Mouse (Mus musculus) hindbrain, embryonic 13.5 days (tissue): ENCODE measurements around the gene Qrfp. TPM values are rescaled to one million over a fixed set of nuclear protein-coding genes. Genes with fewer than 3 reads are reported as not detected.

ENCODE experiments used
- ATAC-seq: fragments of 200-750 bp; cut with Nextera tagmentation; 2 replicates; pipeline ENCODE4 v1.8.0; 2017; ENCODE audit warnings: moderate TSS enrichment; ENCODE audit not compliant: low FRiP score
- H3K27ac ChIP-seq: fragments of 300-500 bp; sonication (generic); 2 replicates; pipeline ENCODE4 v1.5.1; 2015; ENCODE audit warnings: inconsistent platforms, mild to moderate bottlenecking, moderate library complexity
- H3K27me3 ChIP-seq: fragments of 300-500 bp; sonication (generic); 2 replicates; pipeline ENCODE4 v1.6.1; 2015; ENCODE audit warnings: mild to moderate bottlenecking, inconsistent platforms
- H3K36me3 ChIP-seq: fragments of 300-500 bp; sonication (generic); 2 replicates; pipeline ENCODE4 v1.6.1; 2015; ENCODE audit warnings: mild to moderate bottlenecking, inconsistent platforms
- H3K4me1 ChIP-seq: fragments of 300-500 bp; sonication (generic); replicated peaks from 2 replicates; pipeline ENCODE4 v1.6.1; 2015; ENCODE audit warnings: inconsistent platforms
- H3K4me2 ChIP-seq: fragments of 300-500 bp; sonication (generic); 2 replicates; pipeline ENCODE4 v1.6.1; 2015; ENCODE audit warnings: inconsistent platforms, mild to moderate bottlenecking, moderate library complexity
- H3K4me3 ChIP-seq: fragments of 300-500 bp; sonication (generic); 2 replicates; pipeline ENCODE4 v1.5.1; 2015; ENCODE audit warnings: mild to moderate bottlenecking, inconsistent platforms
- H3K9ac ChIP-seq: fragments of 300-500 bp; sonication (generic); 2 replicates; pipeline ENCODE4 v1.6.1; 2015; ENCODE audit warnings: mild to moderate bottlenecking, inconsistent platforms
- H3K9me3 ChIP-seq: fragments of 300-500 bp; sonication (generic); 2 replicates; pipeline ENCODE4 v1.6.1; 2016; ENCODE audit warnings: inconsistent platforms
- WGBS: fragments of 180-500 bp; shearing (Covaris S2); methylation state at CpG from one replicate; pipeline ENCODE4 v1.1.7; 2015; 5-methylcytosine and 5-hydroxymethylcytosine counted together
- polyA plus RNA-seq: library from polyadenylated mRNA; unstranded; fragments of >200 nt; fragmentation: Nextera tagmentation; extraction: Ambion mirVana; gene quantifications from 2 replicates; pipeline ENCODE4 v1.2.1, GENCODE M21; 2015

Gene Qrfp
- polyA plus RNA-seq, 1 experiment from 2014 or later, result not detected

- H3K4me2 ChIP-seq, result no peak overlapping the region
- H3K9me3 ChIP-seq, result no peaks in the 10 kb centered on the region
- peaks cover 44% of the 10 kb centered on the region for H3K4me1 ChIP-seq
- H3K36me3 ChIP-seq, result no peaks in the 10 kb centered on the region
- no peak overlapping the region for H3K4me3 ChIP-seq
- H3K27me3 ChIP-seq, result peaks cover 39% of the 10 kb centered on the region
- no peak for ATAC-seq
- WGBS, result 92% methylated on average over 14 of the region's 14 CpGs
- no peak overlapping the region for H3K27ac ChIP-seq
- no peak overlapping the region; the same call in 1 of the 2 replicates for H3K9ac ChIP-seq
Measured at GRCm38 (mm10) chr2:31811086-31811958, 942 bp upstream of the Qrfp start.

GRCm38 (mm10) chr2:31809358-31809740 lies 1.0 kb downstream of the Qrfp start:
- H3K9ac ChIP-seq, result no peak overlapping the region
- peaks cover 26% of the 10 kb centered on the region for H3K27me3 ChIP-seq
- H3K27ac ChIP-seq, result 0 out of 2 replicates have a peak overlapping the region, but pooled peaks have one; percentile 27
- ATAC-seq, result no peak
- H3K9me3 ChIP-seq, result no peaks in the 10 kb centered on the region
- peaks cover 57% of the 10 kb centered on the region for H3K4me1 ChIP-seq
- H3K36me3 ChIP-seq, result peaks cover 3% of the 10 kb centered on the region
- no peak overlapping the region for H3K4me3 ChIP-seq
- no peak overlapping the region for H3K4me2 ChIP-seq
- WGBS, result 42% methylated on average over 2 of the region's 2 CpGs

GRCm38 (mm10) chr2:31808410-31809357 lies 1.7 kb downstream of the Qrfp start:
- ATAC-seq, result no peak; the same call in 1 of the 2 replicates
- Histone ChIP-seq H3K4me1 (peaks cover 57% of the 10 kb centered on the region), H3K27me3 (peaks cover 19% of the 10 kb centered on the region; the same call in 1 of the 2 replicates), H3K9ac (peak overlapping the region; percentile 51; the same call in 1 of the 2 replicates), H3K36me3 (peaks cover 9% of the 10 kb centered on the region), H3K9me3 (no peaks in the 10 kb centered on the region), H3K27ac (peak overlapping the region; percentile 27), H3K4me3 (no peak overlapping the region), H3K4me2 (no peak overlapping the region)
- WGBS, result 30% methylated on average over 28 of the region's 28 CpGs

GRCm38 (mm10) chr2:31806639-31807382 lies 3.6 kb downstream of the Qrfp start:
- 0 out of 2 replicates have a peak, but pooled peaks cover 12% of the 10 kb centered on the region for H3K27me3 ChIP-seq
- 0 out of 2 replicates have a peak overlapping the region, but pooled peaks have one; percentile 9 for H3K9ac ChIP-seq
- H3K4me2 ChIP-seq, result peak overlapping the region; percentile 19; the same call in 1 of the 2 replicates
- H3K27ac ChIP-seq, result peak overlapping the region; percentile 89
- peaks cover 28% of the 10 kb centered on the region for H3K36me3 ChIP-seq
- H3K4me3 ChIP-seq, result no peak overlapping the region
- no peaks in the 10 kb centered on the region for H3K9me3 ChIP-seq
- peak; percentile 38 for ATAC-seq
- 15% methylated on average over 9 of the region's 9 CpGs for WGBS
- H3K4me1 ChIP-seq, result peaks cover 57% of the 10 kb centered on the region

GRCm38 (mm10) chr2:31803480-31803879 lies 6.9 kb downstream of the Qrfp start:
- ATAC-seq, result no peak
- 88% methylated on average over 14 of the region's 14 CpGs for WGBS
- Histone ChIP-seq H3K27me3 (no peaks in the 10 kb centered on the region), H3K4me3 (no peak overlapping the region), H3K36me3 (peaks cover 61% of the 10 kb centered on the region), H3K9ac (no peak overlapping the region), H3K27ac (no peak overlapping the region), H3K4me1 (peaks cover 35% of the 10 kb centered on the region), H3K4me2 (no peak overlapping the region), H3K9me3 (no peaks in the 10 kb centered on the region)

GRCm38 (mm10) chr2:31802811-31803210 lies 7.6 kb downstream of the Qrfp start:
- Histone ChIP-seq H3K27me3 (no peaks in the 10 kb centered on the region), H3K36me3 (peaks cover 68% of the 10 kb centered on the region), H3K9me3 (no peaks in the 10 kb centered on the region), H3K4me1 (peaks cover 28% of the 10 kb centered on the region), H3K4me3 (no peak overlapping the region), H3K9ac (no peak overlapping the region), H3K4me2 (no peak overlapping the region), H3K27ac (no peak overlapping the region)
- WGBS, result 96% methylated on average over 8 of the region's 8 CpGs
- no peak for ATAC-seq

GRCm38 (mm10) chr2:31801416-31801815 lies 9.0 kb downstream of the Qrfp start:
- no peaks in the 10 kb centered on the region for H3K27me3 ChIP-seq
- no peaks in the 10 kb centered on the region for H3K9me3 ChIP-seq
- no peak overlapping the region for H3K27ac ChIP-seq
- H3K4me1 ChIP-seq, result peaks cover 14% of the 10 kb centered on the region
- 92% methylated on average over 9 of the region's 9 CpGs for WGBS
- peaks cover 82% of the 10 kb centered on the region for H3K36me3 ChIP-seq
- no peak overlapping the region for H3K4me2 ChIP-seq
- ATAC-seq, result no peak
- H3K9ac ChIP-seq, result no peak overlapping the region
- no peak overlapping the region for H3K4me3 ChIP-seq

GRCm38 (mm10) chr2:31796943-31797342 lies 13.4 kb downstream of the Qrfp start:
- Histone ChIP-seq H3K4me2 (no peak overlapping the region), H3K4me3 (no peak overlapping the region), H3K27ac (no peak overlapping the region), H3K4me1 (no peaks in the 10 kb centered on the region; the same call in 1 of the 2 replicates), H3K9me3 (no peaks in the 10 kb centered on the region), H3K9ac (no peak overlapping the region), H3K27me3 (no peaks in the 10 kb centered on the region), H3K36me3 (peaks cover 96% of the 10 kb centered on the region)
- WGBS, result 87% methylated on average over 3 of the region's 3 CpGs
- ATAC-seq, result no peak

- WGBS, result 85% methylated on average over 6 of the region's 6 CpGs
- Histone ChIP-seq H3K36me3 (peaks cover 81% of the 10 kb centered on the region), H3K9ac (no peak overlapping the region), H3K27me3 (no peaks in the 10 kb centered on the region), H3K9me3 (no peaks in the 10 kb centered on the region), H3K4me2 (no peak overlapping the region), H3K4me1 (no peaks in the 10 kb centered on the region; the same call in 1 of the 2 replicates), H3K4me3 (no peak overlapping the region), H3K27ac (no peak overlapping the region)
- no peak for ATAC-seq
Measured at GRCm38 (mm10) chr2:31792611-31793010, 17.8 kb downstream of the Qrfp start.

GRCm38 (mm10) chr2:31791260-31791659 lies 19.1 kb downstream of the Qrfp start:
- no peak for ATAC-seq
- Histone ChIP-seq H3K27ac (peak overlapping the region; percentile 55; the same call in 1 of the 2 replicates), H3K27me3 (no peaks in the 10 kb centered on the region), H3K9me3 (no peaks in the 10 kb centered on the region), H3K4me2 (no peak overlapping the region), H3K36me3 (peaks cover 73% of the 10 kb centered on the region), H3K4me3 (no peak overlapping the region), H3K9ac (peak overlapping the region; percentile 24; the same call in 1 of the 2 replicates), H3K4me1 (no peaks in the 10 kb centered on the region; the same call in 1 of the 2 replicates)
- 88% methylated on average over 8 of the region's 8 CpGs for WGBS

GRCm38 (mm10) chr2:31790728-31791251 lies 19.6 kb downstream of the Qrfp start:
- 83% methylated on average over 13 of the region's 13 CpGs for WGBS
- Histone ChIP-seq H3K27me3 (no peaks in the 10 kb centered on the region), H3K9me3 (no peaks in the 10 kb centered on the region), H3K4me2 (no peak overlapping the region), H3K4me3 (no peak overlapping the region), H3K9ac (peak overlapping the region; percentile 24; the same call in 1 of the 2 replicates), H3K4me1 (no peaks in the 10 kb centered on the region; the same call in 1 of the 2 replicates), H3K36me3 (peaks cover 73% of the 10 kb centered on the region), H3K27ac (peak overlapping the region; percentile 55)
- no peak for ATAC-seq
